Mouse (Mus musculus): ENCODE results near the gene Cubn.
A peak's percentile ranks its signal among the peaks of the same experiment; 100 is the strongest.

Gene Cubn

GRCm38 (mm10) chr2:13491734-13492133 lies at the start of gene Cubn:
Gene Cubn (minus strand): TSS chr2:13491813.
- peak; percentile 47 for DNase-seq

- no peak for DNase-seq
These were observed 48.2 kb upstream of the Cubn start for GRCm38 (mm10) chr2:13539860-13540259.

GRCm38 (mm10) chr2:13538704-13539377 lies 47.2 kb upstream of the Cubn start:
- DNase-seq: no peak

- no peak for DNase-seq
These were observed 46.6 kb upstream of the Cubn start for GRCm38 (mm10) chr2:13538258-13538657.

- no peak for DNase-seq
These were observed 46.1 kb upstream of the Cubn start for GRCm38 (mm10) chr2:13537733-13538132.

- DNase-seq: no peak
These were observed 45.1 kb upstream of the Cubn start for GRCm38 (mm10) chr2:13536747-13537146.

- DNase-seq: no peak
These were observed 39.0 kb upstream of the Cubn start for GRCm38 (mm10) chr2:13530639-13531038.

GRCm38 (mm10) chr2:13529253-13529933 lies 37.8 kb upstream of the Cubn start:
- DNase-seq: no peak

GRCm38 (mm10) chr2:13527531-13527930 lies 35.9 kb upstream of the Cubn start:
- no peak for DNase-seq

- no peak for DNase-seq
These were observed 35.5 kb upstream of the Cubn start for GRCm38 (mm10) chr2:13527125-13527524.

GRCm38 (mm10) chr2:13526205-13526604 lies 34.6 kb upstream of the Cubn start:
- DNase-seq: no peak

GRCm38 (mm10) chr2:13523540-13524456 lies 32.2 kb upstream of the Cubn start:
- DNase-seq: peak; percentile 45

GRCm38 (mm10) chr2:13522106-13522505 lies 30.5 kb upstream of the Cubn start:
- no peak for DNase-seq

- DNase-seq: peak; percentile 10
These were observed 23.3 kb upstream of the Cubn start for GRCm38 (mm10) chr2:13514949-13515348.

- DNase-seq: no peak
These were observed 11.1 kb upstream of the Cubn start for GRCm38 (mm10) chr2:13502717-13503116.

GRCm38 (mm10) chr2:13501553-13501952 lies 9.9 kb upstream of the Cubn start:
- no peak for DNase-seq

- DNase-seq: no peak
These were observed 8.8 kb upstream of the Cubn start for GRCm38 (mm10) chr2:13500298-13500999.

GRCm38 (mm10) chr2:13499196-13499595 lies 7.6 kb upstream of the Cubn start:
- DNase-seq: no peak

GRCm38 (mm10) chr2:13496087-13496486 lies 4.5 kb upstream of the Cubn start:
- DNase-seq: no peak

- no peak for DNase-seq
These were observed 1.3 kb upstream of the Cubn start for GRCm38 (mm10) chr2:13492927-13493326.

- DNase-seq: no peak
These were observed 1.1 kb downstream of the Cubn start for GRCm38 (mm10) chr2:13490480-13490879.

- no peak for DNase-seq
These were observed 5.1 kb downstream of the Cubn start for GRCm38 (mm10) chr2:13486470-13486869.

GRCm38 (mm10) chr2:13484566-13484965 lies 7.0 kb downstream of the Cubn start:
- no peak for DNase-seq
